In genomic region chrX:59126637-59127036, GRCm38 (mm10) we compare ENCODE assay signal across 27 mouse cellular contexts.
DNase-seq lines count a peak whose midpoint lies in the region; ATAC-seq lines count a peak whose summit lies in the region.
"Had no signal": no experiment of that assay in that cellular context is flagged by ENCODE, and none has a peak within 500 bp of the region (broad histone marks: within the 10 kb centered on the region; RNA-seq: fewer than 3 reads in every experiment).

No protein-coding gene starts in this region.

- H3K4me2 ChIP-seq in heart, embryonic 11.5 days = no peak overlapping the region
- H3K4me2 ChIP-seq: heart, embryonic 13.5 days; limb, embryonic 13.5 days; liver, embryonic 12.5 days; midbrain, embryonic 12.5 days had no signal

- H3K27me3 ChIP-seq in heart, embryonic 11.5 days (ENCODE audit: control insufficient read depth, insufficient read depth, low read length) = no peaks in the 10 kb centered on the region
- H3K27me3 ChIP-seq: CH12.LX; heart, embryonic 13.5 days; limb, embryonic 13.5 days; liver, embryonic 12.5 days; midbrain, embryonic 12.5 days had no signal

- H3K4me1 ChIP-seq in heart, embryonic 11.5 days (ENCODE audit: control insufficient read depth, insufficient read depth, low read length) = no peaks in the 10 kb centered on the region
- H3K4me1 ChIP-seq: heart, embryonic 13.5 days; limb, embryonic 13.5 days; liver, embryonic 12.5 days; midbrain, embryonic 12.5 days had no signal

- H3K9me3 ChIP-seq in heart, embryonic 11.5 days (replicated peaks; ENCODE audit: control insufficient read depth, low read length) = no peaks in the 10 kb centered on the region
- H3K9me3 ChIP-seq: G1E; heart, embryonic 13.5 days; limb, embryonic 13.5 days; liver, embryonic 12.5 days; midbrain, embryonic 12.5 days had no signal

- DNase-seq in left cerebral cortex, adult 11 months (ENCODE audit: low spot score) = peak; percentile 2
- DNase-seq in left cerebral cortex, postnatal 4 days = no peak
- DNase-seq in frontal cortex, postnatal 36 days (ENCODE audit: low spot score in 2 of 2) = peak; percentile 43 to 71
- peak; percentile 6 to 15 for DNase-seq in layer of hippocampus, postnatal 36 days
- DNase-seq in right cerebral cortex, postnatal 36 days (ENCODE audit: low spot score in 2 of 2) = peak; percentile 16 to 45
- DNase-seq in spleen, postnatal 36 days (ENCODE audit: low spot score in 2 of 2) = no peak
- DNase-seq: B cell, adult 2 months; cerebellum, adult 11-12 months; cerebellum, postnatal 14 days; forebrain, postnatal 0 days; gastrocnemius, postnatal 14 days; heart, adult 18-20 months; heart, postnatal 14 days; kidney, adult 9 months; kidney, postnatal 14 days; lung, adult 18-20 months; lung, postnatal 10 days had no signal

- no peak overlapping the region for H3K9ac ChIP-seq in heart, embryonic 11.5 days (ENCODE audit: low read depth, low read length)
- H3K9ac ChIP-seq: forebrain, postnatal 0 days; heart, embryonic 13.5 days; limb, embryonic 13.5 days; liver, embryonic 12.5 days; midbrain, embryonic 12.5 days had no signal

- intact Hi-C loops in left cerebral cortex, postnatal 4 days (cut with DNase I) = no loop called here

- 69% methylated on average over 4 of the region's 4 CpGs for WGBS in heart, embryonic 11.5 days (ENCODE audit: insufficient replicate concordance)

- no peak for ATAC-seq in heart, embryonic 11.5 days (replicated peaks; ENCODE audit: insufficient number of reproducible peaks, low FRiP score, low TSS enrichment)
- ATAC-seq: forebrain, postnatal 0 days; hindbrain, postnatal 0 days; intestine, embryonic 16.5 days; liver, embryonic 12.5 days; Patski had no signal

- no peaks in the 10 kb centered on the region for H3K36me3 ChIP-seq in heart, embryonic 11.5 days (ENCODE audit: control insufficient read depth, insufficient read depth, low read length)
- H3K36me3 ChIP-seq: G1E; heart, embryonic 13.5 days; liver, embryonic 12.5 days; midbrain, embryonic 12.5 days had no signal

- no peak overlapping the region for H3K4me3 ChIP-seq in heart, embryonic 11.5 days (ENCODE audit: low read depth, low read length)
- H3K4me3 ChIP-seq: heart, embryonic 13.5 days; limb, embryonic 13.5 days; liver, embryonic 12.5 days; midbrain, embryonic 12.5 days had no signal

- no peak overlapping the region for H3K27ac ChIP-seq in heart, embryonic 11.5 days (ENCODE audit: low read depth, low read length)
- H3K27ac ChIP-seq: heart, embryonic 13.5 days; hindbrain, postnatal 0 days; limb, embryonic 13.5 days; liver, embryonic 12.5 days; midbrain, embryonic 12.5 days had no signal

Comparison
In these comparisons a context has a peak if more than half of its experiments do, and no peak if none do; other contexts are left out.
1. DNase-seq: peak in left cerebral cortex, adult 11 months (single experiment), frontal cortex, postnatal 36 days (2 of 2), layer of hippocampus, postnatal 36 days (2 of 2) and right cerebral cortex, postnatal 36 days (2 of 2); none in left cerebral cortex, postnatal 4 days (single experiment) and spleen, postnatal 36 days (0 of 2).